Mouse (Mus musculus) intestine, embryonic 14.5 days (tissue): ENCODE measurements around the gene Anxa7. TPM values are rescaled to one million over a fixed set of nuclear protein-coding genes. Genes with fewer than 3 reads are reported as not detected.

Experiments
- ATAC-seq: fragments of 200-750 bp; cut with Nextera tagmentation; replicated peaks from 2 replicates; pipeline ENCODE4 v1.8.0; 2017; ENCODE audit warnings: low read depth, moderate number of reproducible peaks, moderate TSS enrichment, moderate library complexity; ENCODE audit not compliant: low FRiP score, low TSS enrichment
- DNase-seq: peaks from one replicate; pipeline ENCODE4 v3.0.0-alpha.2; 2018; ENCODE audit warnings: low spot score
- H3K27ac ChIP-seq: fragments of 300-500 bp; sonication (generic); 2 replicates; pipeline ENCODE4 v1.5.1; 2014; ENCODE audit warnings: low read depth, mild to moderate bottlenecking, control low read depth
- H3K27me3 ChIP-seq: fragments of 300-500 bp; sonication (generic); replicated peaks from 2 replicates; pipeline ENCODE4 v1.6.1; 2014; ENCODE audit warnings: low read length, control low read depth; ENCODE audit not compliant: control insufficient read depth, insufficient read depth
- H3K36me3 ChIP-seq: fragments of 300-500 bp; sonication (generic); 2 replicates; pipeline ENCODE4 v1.6.1; 2014; ENCODE audit warnings: low read length, control low read depth; ENCODE audit not compliant: control insufficient read depth, insufficient read depth
- H3K4me1 ChIP-seq: fragments of 300-500 bp; sonication (generic); replicated peaks from 2 replicates; pipeline ENCODE4 v1.6.1; 2014; ENCODE audit warnings: low read length, control low read depth, mixed read lengths; ENCODE audit not compliant: control insufficient read depth, insufficient read depth
- H3K4me2 ChIP-seq: fragments of 300-500 bp; sonication (generic); 2 replicates; pipeline ENCODE4 v1.6.1; 2014; ENCODE audit warnings: low read length
- H3K4me3 ChIP-seq: fragments of 300-500 bp; sonication (generic); 2 replicates; pipeline ENCODE4 v1.5.1; 2014; ENCODE audit warnings: low read depth, low read length, control low read depth, mixed read lengths
- H3K9ac ChIP-seq: fragments of 300-500 bp; sonication (generic); 2 replicates; pipeline ENCODE4 v1.6.1; 2014; ENCODE audit warnings: mild to moderate bottlenecking, low read length
- H3K9me3 ChIP-seq: fragments of 300-500 bp; sonication (generic); 2 replicates; pipeline ENCODE4 v1.6.1; 2016; ENCODE audit warnings: low read length, control low read depth; ENCODE audit not compliant: control insufficient read depth
- WGBS: fragments of 180-500 bp; shearing (Covaris S2); extraction: QIAGEN DNeasy Blood & Tissue Kit; methylation state at CpG from one replicate; pipeline ENCODE4 v1.1.7; 2014; 5-methylcytosine and 5-hydroxymethylcytosine counted together
- polyA plus RNA-seq: library from polyadenylated mRNA; unstranded; fragments of >200 nt; fragmentation: Nextera tagmentation; extraction: Ambion mirVana; gene quantifications from 2 replicates; pipeline ENCODE4 v1.2.1, GENCODE M21; 2014

Anxa7 gene
- 41.4 and 46.2 TPM in 2 replicates for polyA plus RNA-seq

DNA sequence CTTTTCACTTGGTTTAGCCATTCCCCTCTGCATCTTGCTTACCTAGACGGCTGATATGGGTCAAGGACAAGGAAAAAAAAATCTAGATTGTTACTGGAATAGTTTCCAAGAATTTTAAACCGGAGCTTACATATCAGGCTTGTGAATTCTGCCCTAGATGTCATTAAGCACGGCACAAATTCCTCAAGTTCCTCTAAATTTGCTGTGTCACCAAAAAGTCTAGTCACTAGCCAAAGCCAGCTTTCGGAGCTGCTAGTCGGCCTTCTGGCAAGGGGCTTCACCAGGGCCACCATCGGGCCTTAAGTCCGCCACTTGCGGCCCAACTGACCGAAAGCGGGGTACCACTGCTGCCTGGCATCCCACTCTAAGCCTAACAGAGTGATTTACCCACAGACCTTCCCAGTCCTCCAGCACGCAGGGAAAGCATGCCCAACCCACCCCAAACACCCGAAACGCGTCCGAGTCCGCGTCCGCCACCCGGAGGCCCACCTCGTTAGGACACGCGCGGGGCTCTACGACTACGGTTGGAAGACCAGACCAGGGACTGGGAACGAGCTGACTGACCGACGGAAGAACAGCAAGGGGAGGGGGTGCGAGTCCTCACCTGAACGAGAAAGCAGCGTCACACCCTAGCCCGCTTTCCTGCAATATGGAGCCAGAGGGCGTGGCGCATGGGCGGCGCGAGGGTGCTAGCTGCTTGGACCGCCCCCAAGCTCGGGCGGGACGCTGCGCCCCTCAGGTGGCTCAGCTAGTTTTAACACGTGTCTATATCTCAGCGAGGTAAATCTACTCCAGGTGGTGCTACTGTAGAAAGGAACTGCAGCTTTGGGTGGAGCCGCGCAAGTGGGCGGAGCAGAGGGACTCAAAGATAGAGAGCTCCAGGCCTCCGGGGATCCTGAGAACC, at the start of gene Anxa7:
TSS of gene Anxa7 (minus strand) at position 843 of the 904 bp plus-strand sequence.
- ATAC-seq = peak; percentile 91

GRCm38 (mm10) chr14:20529643-20530042, 49.7 kb upstream of the Anxa7 start:
- WGBS = 93% methylated on average over 4 of the region's 4 CpGs
- Histone ChIP-seq H3K27me3 (no peaks in the 10 kb centered on the region), H3K4me3 (no peak overlapping the region), H3K4me1 (no peaks in the 10 kb centered on the region), H3K36me3 (peaks cover 19% of the 10 kb centered on the region), H3K9me3 (no peaks in the 10 kb centered on the region), H3K27ac (no peak overlapping the region), H3K4me2 (no peak overlapping the region), H3K9ac (no peak overlapping the region)
- DNase-seq (no peak), ATAC-seq (no peak)

More for the DNA sequence above, at the start of gene Anxa7:
- H3K36me3 ChIP-seq = peaks cover 7% of the 10 kb centered on the region; the same call in 1 of the 2 replicates
- no peaks in the 10 kb centered on the region for H3K9me3 ChIP-seq
- peak within 1 kb of the TSS; percentile 81 for H3K4me2 ChIP-seq
- H3K27ac ChIP-seq = peak within 1 kb of the TSS; percentile 60
- peak within 1 kb of the TSS; percentile 65 for H3K4me3 ChIP-seq
- under 1% methylated on average over 48 of the region's 48 CpGs for WGBS
- 0 out of 2 replicates have a peak, but pooled peaks cover 3% of the 10 kb centered on the region for H3K4me1 ChIP-seq
- H3K27me3 ChIP-seq = no peaks in the 10 kb centered on the region
- DNase-seq = peak; percentile 90
- H3K9ac ChIP-seq = peak within 1 kb of the TSS; percentile 69

- Histone ChIP-seq H3K27me3 (no peaks in the 10 kb centered on the region), H3K27ac (no peak overlapping the region), H3K36me3 (peaks cover 58% of the 10 kb centered on the region), H3K4me3 (no peak overlapping the region), H3K9me3 (no peaks in the 10 kb centered on the region), H3K9ac (no peak overlapping the region), H3K4me2 (no peak overlapping the region), H3K4me1 (no peaks in the 10 kb centered on the region)
- ATAC-seq (no peak), DNase-seq (no peak)
- 97% methylated on average over 2 of the region's 2 CpGs for WGBS
Measured at GRCm38 (mm10) chr14:20520179-20520578, 40.2 kb upstream of the Anxa7 start.

DNA sequence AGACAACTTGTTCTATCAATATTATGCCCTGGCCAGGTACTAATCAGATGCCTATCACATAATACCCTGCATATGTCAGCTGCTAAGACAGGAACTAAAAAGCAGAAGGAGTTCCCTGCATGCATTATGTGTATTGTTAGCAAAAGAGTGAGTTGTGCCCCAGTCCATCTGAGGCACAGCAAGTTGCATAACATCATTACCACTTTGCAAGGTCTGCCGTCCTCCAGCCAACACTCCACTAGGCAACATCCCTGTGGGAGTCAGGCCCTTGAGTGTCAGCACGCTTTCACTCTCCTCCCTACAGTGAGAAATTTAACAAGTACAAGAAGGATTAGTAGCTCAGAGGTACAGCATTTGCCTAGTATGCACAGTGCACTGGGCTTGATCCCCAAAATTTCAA, 28.5 kb upstream of the Anxa7 start:
- no peaks in the 10 kb centered on the region for H3K9me3 ChIP-seq
- peaks cover 54% of the 10 kb centered on the region for H3K36me3 ChIP-seq
- H3K27me3 ChIP-seq = no peaks in the 10 kb centered on the region
- DNase-seq = no peak
- H3K27ac ChIP-seq = no peak overlapping the region
- H3K4me1 ChIP-seq = no peaks in the 10 kb centered on the region
- no peak overlapping the region for H3K4me3 ChIP-seq
- 77% methylated on average over 2 of the region's 2 CpGs for WGBS
- H3K9ac ChIP-seq = no peak overlapping the region
- no peak overlapping the region for H3K4me2 ChIP-seq
- ATAC-seq = no peak

GRCm38 (mm10) chr14:20502966-20503365, 23.0 kb upstream of the Anxa7 start:
- WGBS = 94% methylated on average over 10 of the region's 10 CpGs
- H3K36me3 ChIP-seq = peaks cover 46% of the 10 kb centered on the region
- H3K4me2 ChIP-seq = no peak overlapping the region
- H3K27ac ChIP-seq = no peak overlapping the region
- no peak overlapping the region for H3K9ac ChIP-seq
- DNase-seq = no peak
- no peaks in the 10 kb centered on the region for H3K4me1 ChIP-seq
- no peak for ATAC-seq
- no peaks in the 10 kb centered on the region for H3K9me3 ChIP-seq
- H3K4me3 ChIP-seq = no peak overlapping the region
- no peaks in the 10 kb centered on the region for H3K27me3 ChIP-seq

- no peak overlapping the region for H3K9ac ChIP-seq
- ATAC-seq (no peak), DNase-seq (no peak)
- no peaks in the 10 kb centered on the region for H3K27me3 ChIP-seq
- H3K36me3 ChIP-seq = peaks cover 61% of the 10 kb centered on the region
- H3K4me3 ChIP-seq = no peak overlapping the region
- H3K9me3 ChIP-seq = no peaks in the 10 kb centered on the region
- WGBS = 92% methylated on average over 3 of the region's 3 CpGs
- no peak overlapping the region for H3K4me2 ChIP-seq
- no peak overlapping the region for H3K27ac ChIP-seq
- H3K4me1 ChIP-seq = no peaks in the 10 kb centered on the region
Measured at GRCm38 (mm10) chr14:20499982-20500381, 20.0 kb upstream of the Anxa7 start.

- Histone ChIP-seq H3K9ac (no peak within 1 kb of the TSS), H3K27ac (no peak within 1 kb of the TSS), H3K4me3 (no peak within 1 kb of the TSS), H3K27me3 (no peaks in the 10 kb centered on the region), H3K4me2 (no peak within 1 kb of the TSS), H3K9me3 (no peaks in the 10 kb centered on the region), H3K36me3 (peaks cover 63% of the 10 kb centered on the region), H3K4me1 (no peaks in the 10 kb centered on the region)
- ATAC-seq (no peak), DNase-seq (no peak)
- WGBS = 82% methylated on average over 2 of the region's 2 CpGs
Measured at GRCm38 (mm10) chr14:20496603-20497002, 16.7 kb upstream of the Anxa7 start, which contains the start of gene Mss51. Mss51 (minus strand) TSS chr14:20496901.

DNA sequence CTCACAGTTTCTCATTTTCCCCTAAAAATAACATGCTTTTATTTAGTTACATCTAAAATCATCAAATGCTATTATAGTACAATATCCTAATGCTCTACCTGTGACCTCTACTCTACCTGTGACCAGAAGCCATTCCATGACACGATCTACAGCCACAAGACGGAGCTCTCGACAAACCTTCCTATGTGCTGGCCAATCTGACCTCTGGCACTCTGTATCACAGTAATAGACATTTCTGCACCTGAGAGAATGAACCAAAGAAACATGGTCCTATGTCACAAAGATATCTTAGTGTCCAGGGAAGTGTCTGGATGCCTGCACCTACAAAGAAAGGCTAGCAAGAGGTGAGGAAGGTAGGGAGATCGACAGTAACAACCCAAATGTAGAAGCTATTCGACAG, 6.1 kb upstream of the Anxa7 start:
- Histone ChIP-seq H3K9ac (no peak overlapping the region), H3K36me3 (peaks cover 23% of the 10 kb centered on the region; the same call in 1 of the 2 replicates), H3K27me3 (no peaks in the 10 kb centered on the region), H3K9me3 (no peaks in the 10 kb centered on the region), H3K4me1 (no peaks in the 10 kb centered on the region), H3K27ac (no peak overlapping the region), H3K4me2 (no peak overlapping the region), H3K4me3 (no peak overlapping the region)
- WGBS = 95% methylated on average over 5 of the region's 5 CpGs
- ATAC-seq = no peak
- no peak for DNase-seq
